Mouse (Mus musculus) intestine, embryonic 15.5 days (tissue): Measurements from ENCODE around the gene Prkce. TPM values are rescaled to one million over a fixed set of nuclear protein-coding genes. Genes with fewer than 3 reads are reported as not detected.

Experiments
- ATAC-seq: fragments of 200-750 bp; cut with Nextera tagmentation; 2 replicates; pipeline ENCODE4 v1.8.0; 2017; ENCODE audit warnings: moderate TSS enrichment, moderate library complexity
- H3K27ac ChIP-seq: fragments of 300-500 bp; sonication (generic); 2 replicates; pipeline ENCODE4 v1.5.1; 2015; ENCODE audit warnings: mild to moderate bottlenecking, inconsistent platforms
- H3K27me3 ChIP-seq: fragments of 300-500 bp; sonication (generic); replicated peaks from 2 replicates; pipeline ENCODE4 v1.6.1; 2015; ENCODE audit warnings: inconsistent platforms
- H3K36me3 ChIP-seq: fragments of 300-500 bp; sonication (generic); 2 replicates; pipeline ENCODE4 v1.6.1; 2015; ENCODE audit warnings: inconsistent platforms
- H3K4me1 ChIP-seq: fragments of 300-500 bp; sonication (generic); replicated peaks from 2 replicates; pipeline ENCODE4 v1.6.1; 2015; ENCODE audit warnings: inconsistent platforms
- H3K4me2 ChIP-seq: fragments of 300-500 bp; sonication (generic); replicated peaks from 2 replicates; pipeline ENCODE4 v1.6.1; 2015; ENCODE audit warnings: mild to moderate bottlenecking, inconsistent platforms
- H3K4me3 ChIP-seq: fragments of 300-500 bp; sonication (generic); replicated peaks from 2 replicates; pipeline ENCODE4 v1.5.1; 2015; ENCODE audit warnings: inconsistent platforms
- H3K9ac ChIP-seq: fragments of 300-500 bp; sonication (generic); 2 replicates; pipeline ENCODE4 v1.6.1; 2015; ENCODE audit warnings: inconsistent platforms
- H3K9me3 ChIP-seq: fragments of 300-500 bp; sonication (generic); 2 replicates; pipeline ENCODE4 v1.6.1; 2016; ENCODE audit warnings: inconsistent platforms
- WGBS: fragments of 180-500 bp; shearing (Covaris S2); methylation state at CpG from one replicate; pipeline ENCODE4 v1.1.7; 2015; 5-methylcytosine and 5-hydroxymethylcytosine counted together
- polyA plus RNA-seq: library from polyadenylated mRNA; unstranded; fragments of >200 nt; fragmentation: Nextera tagmentation; extraction: Ambion mirVana; gene quantifications from 2 replicates; pipeline ENCODE4 v1.2.1, GENCODE M21; 2015

The Prkce gene
- polyA plus RNA-seq, 1 experiment from 2014 or later, result 6.6 TPM

DNA sequence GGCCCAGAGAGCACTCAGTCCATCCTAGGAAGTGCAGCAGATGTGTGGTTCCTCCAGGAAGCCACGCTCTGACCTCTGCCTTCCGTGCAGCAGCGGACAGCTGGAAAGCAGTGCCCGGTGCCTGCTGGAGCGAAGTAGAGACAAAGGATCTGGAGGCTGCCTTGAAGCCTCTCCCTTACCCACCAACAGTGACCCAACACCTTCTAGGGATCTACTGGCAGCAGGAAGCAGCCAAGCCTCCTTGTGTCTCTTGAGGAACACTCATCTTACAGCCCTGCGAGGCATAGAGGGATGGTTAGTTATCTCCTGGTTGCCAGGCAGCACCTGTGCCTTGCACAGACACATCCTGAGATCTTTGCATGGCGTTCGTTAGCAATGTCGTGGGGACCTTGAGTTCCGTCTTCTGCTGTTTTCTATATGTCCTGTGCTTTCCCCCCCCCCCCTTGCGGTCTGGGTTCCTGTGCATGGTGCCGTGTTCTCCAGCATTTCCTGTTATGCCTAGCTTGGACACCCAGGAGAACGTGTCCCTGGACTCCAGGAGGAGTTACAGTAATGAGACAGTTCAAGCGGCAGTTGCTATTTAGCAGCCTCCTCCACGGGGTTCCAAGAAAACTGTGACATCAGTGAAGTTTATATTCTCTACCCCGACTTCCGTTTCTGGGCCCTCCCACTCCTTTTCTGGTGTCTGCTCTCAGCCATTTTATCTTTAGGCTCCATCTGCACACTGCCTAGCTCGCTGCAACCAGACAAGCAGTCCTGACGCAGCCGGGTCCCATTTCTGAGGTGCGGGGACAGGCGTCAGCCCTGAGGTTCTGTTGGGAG, 133.4 kb downstream of the Prkce start:
- Histone ChIP-seq H3K4me2 (peak overlapping the region; percentile 44), H3K36me3 (no peaks in the 10 kb centered on the region), H3K27ac (peak overlapping the region; percentile 70), H3K4me1 (peaks cover 20% of the 10 kb centered on the region), H3K9ac (no peak overlapping the region), H3K4me3 (no peak overlapping the region), H3K27me3 (no peaks in the 10 kb centered on the region), H3K9me3 (no peaks in the 10 kb centered on the region)
- 49% methylated on average over 22 of the region's 22 CpGs for WGBS
- peak; percentile 46 for ATAC-seq

DNA sequence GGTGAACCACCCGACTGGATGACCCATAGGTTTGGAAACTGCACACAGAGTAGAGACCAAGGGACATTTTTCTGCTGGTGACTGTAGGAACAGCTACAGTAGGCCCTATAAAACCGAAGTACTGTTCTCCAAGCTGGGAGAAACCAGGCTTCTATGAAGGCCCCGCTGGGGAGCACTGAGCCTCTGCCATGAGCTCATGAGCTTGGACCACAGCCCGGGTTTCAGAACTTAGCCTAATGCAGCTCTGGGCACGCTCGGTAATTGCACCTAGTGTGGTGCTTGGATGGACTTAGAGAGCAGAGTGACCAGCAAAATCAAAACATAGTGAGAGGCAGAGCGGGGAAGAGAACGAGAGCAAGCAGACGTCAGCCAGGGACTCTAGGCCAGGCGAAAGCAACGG, 134.7 kb downstream of the Prkce start:
- no peak overlapping the region for H3K27ac ChIP-seq
- 83% methylated on average over 11 of the region's 11 CpGs for WGBS
- H3K9ac ChIP-seq, result no peak overlapping the region
- H3K9me3 ChIP-seq, result no peaks in the 10 kb centered on the region
- H3K4me3 ChIP-seq, result no peak overlapping the region
- no peak overlapping the region for H3K4me2 ChIP-seq
- ATAC-seq, result no peak
- peaks cover 20% of the 10 kb centered on the region for H3K4me1 ChIP-seq
- no peaks in the 10 kb centered on the region for H3K36me3 ChIP-seq
- no peaks in the 10 kb centered on the region for H3K27me3 ChIP-seq

DNA sequence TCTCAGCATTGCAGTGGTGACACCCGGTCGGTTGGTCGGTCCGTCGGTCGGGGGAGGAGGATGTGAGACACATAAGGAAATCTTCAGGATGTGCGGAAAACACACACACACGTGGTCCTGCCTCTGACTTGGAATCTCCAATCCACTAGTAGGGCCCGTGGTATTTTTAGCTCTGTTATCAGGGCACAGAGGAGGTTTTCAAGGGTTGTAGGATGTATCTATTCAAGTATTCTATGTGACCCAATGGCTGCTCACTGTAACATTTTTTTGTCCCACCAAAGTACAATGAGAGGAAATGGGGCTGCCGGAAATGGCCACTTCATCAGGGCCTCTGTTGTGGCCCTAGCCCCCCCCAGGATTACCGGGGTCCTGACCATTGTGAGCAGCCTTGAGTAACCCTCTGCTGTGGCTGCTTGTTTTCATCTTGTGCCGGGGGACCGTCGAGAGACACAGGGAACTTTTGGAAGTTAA, 135.3 kb downstream of the Prkce start:
- 0 out of 2 replicates have a peak overlapping the region, but pooled peaks have one; percentile 9 for H3K27ac ChIP-seq
- ATAC-seq, result no peak

DNA sequence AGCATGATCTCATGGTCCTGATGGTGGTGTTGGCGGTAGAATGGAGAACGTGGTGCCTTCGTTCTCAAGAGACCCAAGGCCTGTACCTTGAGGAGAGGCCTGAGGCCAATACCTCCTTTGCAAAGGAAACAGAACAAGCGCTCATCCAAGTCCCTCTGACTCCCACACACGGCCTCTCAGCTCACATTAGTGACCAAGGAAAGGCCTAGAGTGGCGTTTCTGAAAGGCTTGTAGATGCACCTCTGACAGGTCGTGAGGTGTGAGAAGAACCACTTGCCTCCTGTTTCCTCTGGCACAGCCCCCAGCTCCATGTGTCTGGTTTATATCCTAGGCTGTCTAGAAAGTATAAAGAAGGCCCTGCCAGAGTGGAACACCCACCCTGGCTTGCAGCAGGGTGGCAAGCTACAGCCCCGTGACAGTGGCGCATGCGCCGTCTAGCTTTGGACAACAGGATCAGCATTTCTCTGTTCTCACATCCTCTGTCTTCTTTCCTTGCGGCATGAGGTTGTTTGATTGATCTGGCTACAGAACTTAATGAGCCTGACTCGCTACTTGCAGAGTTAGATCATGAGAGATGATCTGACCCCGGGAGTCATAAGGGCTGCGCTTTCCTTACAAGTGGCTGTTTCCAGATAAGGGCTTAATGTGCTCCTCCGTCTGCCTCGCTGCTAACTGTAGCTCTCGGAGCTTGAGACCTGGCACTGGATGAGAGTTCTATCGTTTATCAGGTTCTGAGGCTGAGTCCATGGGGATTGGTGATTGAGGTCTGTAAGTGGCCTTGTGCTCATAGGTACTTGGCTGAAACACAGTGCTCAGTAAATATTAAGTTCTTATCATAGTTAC, 136.0 kb downstream of the Prkce start:
- no peaks in the 10 kb centered on the region for H3K27me3 ChIP-seq
- H3K9me3 ChIP-seq, result no peaks in the 10 kb centered on the region
- WGBS, result 48% methylated on average over 19 of the region's 19 CpGs
- H3K4me3 ChIP-seq, result no peak overlapping the region
- no peaks in the 10 kb centered on the region for H3K36me3 ChIP-seq
- no peak overlapping the region for H3K9ac ChIP-seq
- no peak overlapping the region for H3K4me2 ChIP-seq
- no peak; the same call in 1 of the 2 replicates for ATAC-seq
- peaks cover 20% of the 10 kb centered on the region for H3K4me1 ChIP-seq
- H3K27ac ChIP-seq, result 0 out of 2 replicates have a peak overlapping the region, but pooled peaks have one; percentile 14

More for the DNA sequence above, 135.3 kb downstream of the Prkce start:
- 85% methylated on average over 14 of the region's 14 CpGs for WGBS
- no peaks in the 10 kb centered on the region for H3K27me3 ChIP-seq
- peaks cover 20% of the 10 kb centered on the region for H3K4me1 ChIP-seq
- no peak overlapping the region for H3K4me3 ChIP-seq
- no peak overlapping the region for H3K9ac ChIP-seq
- H3K4me2 ChIP-seq, result no peak overlapping the region
- H3K9me3 ChIP-seq, result no peaks in the 10 kb centered on the region
- H3K36me3 ChIP-seq, result no peaks in the 10 kb centered on the region

DNA sequence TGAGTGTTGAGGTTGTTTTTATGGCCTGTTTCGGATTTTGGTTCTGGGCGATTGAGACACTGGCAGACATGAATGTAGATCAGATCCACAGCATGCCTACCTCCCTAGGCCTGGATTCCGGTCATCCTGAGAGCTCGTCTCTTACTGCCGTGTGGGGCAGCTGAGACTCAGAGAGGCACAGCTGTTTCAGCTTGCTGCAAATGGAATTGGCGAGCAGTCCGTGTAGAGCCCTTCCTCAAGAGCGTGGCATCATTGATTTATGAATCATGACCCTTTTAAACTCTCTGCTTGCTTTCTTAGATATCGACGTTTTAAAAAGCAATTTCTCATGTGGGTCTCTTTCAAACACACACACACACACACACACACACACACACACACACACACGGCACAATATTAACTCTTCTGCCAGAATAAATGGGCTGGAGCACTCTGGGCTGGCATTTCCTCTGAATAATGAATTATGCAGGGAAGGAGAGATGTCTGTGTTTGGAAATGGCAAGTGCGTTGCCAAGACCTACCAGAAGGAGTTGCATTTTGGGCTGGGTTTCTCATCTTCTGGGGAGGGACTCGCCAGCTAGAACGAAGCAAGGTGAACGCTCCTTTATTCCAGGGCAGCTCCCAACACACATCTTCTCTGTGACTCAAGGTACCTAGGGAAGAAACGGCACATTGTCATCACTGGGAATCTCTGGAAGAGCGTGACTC, 137.5 kb downstream of the Prkce start:
- Histone ChIP-seq H3K27me3 (no peaks in the 10 kb centered on the region), H3K4me1 (peaks cover 20% of the 10 kb centered on the region), H3K27ac (no peak overlapping the region), H3K9me3 (no peaks in the 10 kb centered on the region), H3K4me3 (no peak overlapping the region), H3K9ac (no peak overlapping the region), H3K4me2 (no peak overlapping the region), H3K36me3 (no peaks in the 10 kb centered on the region)
- 55% methylated on average over 17 of the region's 17 CpGs for WGBS
- no peak for ATAC-seq

DNA sequence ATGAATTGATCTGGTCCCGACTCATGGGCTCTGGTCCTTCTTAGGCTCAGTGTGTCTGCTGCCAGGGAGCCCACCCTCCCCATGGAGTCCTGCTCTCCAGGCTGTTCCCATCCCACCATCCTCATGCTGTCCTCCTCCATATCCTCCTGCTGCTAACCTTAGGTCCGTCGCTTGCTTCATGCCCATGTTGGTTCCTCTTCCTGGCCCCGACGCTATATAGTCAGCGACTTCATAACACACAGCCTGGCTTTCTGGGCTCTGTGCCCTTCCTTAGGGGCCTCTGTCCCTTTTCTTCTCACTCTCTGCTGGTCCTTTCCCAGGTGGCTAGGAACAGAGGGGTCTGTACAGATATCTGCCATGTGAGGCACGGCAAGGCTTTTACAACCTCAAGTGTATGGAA, 138.6 kb downstream of the Prkce start:
- no peaks in the 10 kb centered on the region for H3K36me3 ChIP-seq
- H3K27ac ChIP-seq, result no peak overlapping the region
- ATAC-seq, result no peak
- H3K4me2 ChIP-seq, result no peak overlapping the region
- no peaks in the 10 kb centered on the region for H3K27me3 ChIP-seq
- H3K4me1 ChIP-seq, result peaks cover 15% of the 10 kb centered on the region
- H3K9ac ChIP-seq, result no peak overlapping the region
- no peak overlapping the region for H3K4me3 ChIP-seq
- WGBS, result 82% methylated on average over 7 of the region's 7 CpGs
- H3K9me3 ChIP-seq, result no peaks in the 10 kb centered on the region

DNA sequence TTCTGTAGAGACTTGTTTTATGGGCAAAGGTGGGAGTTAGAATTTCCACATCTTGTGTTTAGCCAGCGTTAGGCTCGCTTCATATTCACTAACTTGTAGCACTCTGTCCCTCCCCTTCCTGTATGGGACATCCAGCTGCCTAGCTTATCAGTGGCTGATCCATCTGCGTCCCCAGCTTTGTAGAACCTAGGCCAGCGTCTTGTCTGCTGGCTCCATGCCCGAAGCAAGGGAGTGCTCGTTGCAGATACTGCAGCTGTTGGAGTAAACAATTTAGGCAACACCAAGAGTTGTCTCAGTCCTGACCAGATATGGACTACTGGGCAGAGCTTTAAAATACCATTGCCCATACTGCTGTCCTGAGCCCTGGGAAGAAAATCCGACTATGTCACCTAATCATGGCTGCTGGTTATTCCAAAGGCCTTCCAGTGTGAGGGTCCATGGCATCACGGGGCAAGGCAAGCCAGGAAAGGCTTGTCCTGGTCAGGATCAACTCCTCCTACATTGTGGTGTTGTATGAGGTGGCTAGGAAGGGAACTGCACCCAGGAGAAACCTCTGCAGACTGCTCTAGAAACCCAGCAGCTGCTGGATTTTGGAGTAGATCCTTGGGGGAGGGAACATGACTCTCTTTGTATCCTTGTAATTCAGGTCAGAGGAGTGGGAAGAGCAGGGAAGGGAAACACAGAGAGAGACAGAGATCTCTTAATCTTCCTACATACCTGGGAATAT, 146.0 kb downstream of the Prkce start:
- no peaks in the 10 kb centered on the region; the same call in 1 of the 2 replicates for H3K4me1 ChIP-seq
- H3K4me2 ChIP-seq, result no peak overlapping the region
- no peaks in the 10 kb centered on the region for H3K9me3 ChIP-seq
- WGBS, result 43% methylated on average over 8 of the region's 8 CpGs
- no peak overlapping the region for H3K4me3 ChIP-seq
- peak; percentile 77 for ATAC-seq
- no peaks in the 10 kb centered on the region for H3K27me3 ChIP-seq
- no peak overlapping the region for H3K27ac ChIP-seq
- H3K36me3 ChIP-seq, result no peaks in the 10 kb centered on the region
- H3K9ac ChIP-seq, result no peak overlapping the region

DNA sequence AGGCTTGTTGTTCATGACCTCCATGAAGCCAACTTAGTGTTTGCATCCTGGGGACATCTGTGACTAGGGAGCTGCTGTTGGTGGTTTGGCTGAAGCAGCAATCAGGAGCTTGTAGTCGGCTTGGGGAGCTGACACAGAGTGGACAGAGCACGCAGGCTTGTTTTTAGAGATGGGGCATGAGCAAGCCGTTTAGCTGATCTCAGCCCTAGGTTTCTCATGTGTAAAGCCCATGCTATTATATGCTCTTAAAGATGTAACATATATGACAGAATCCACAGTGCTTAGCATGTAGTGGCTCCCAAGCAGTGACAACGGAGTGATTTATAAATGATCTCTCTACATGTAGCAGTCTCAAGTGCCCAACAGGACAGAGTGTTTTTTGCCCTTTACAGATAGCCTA, 148.3 kb downstream of the Prkce start:
- ATAC-seq, result no peak
- Histone ChIP-seq H3K36me3 (no peaks in the 10 kb centered on the region), H3K4me1 (no peaks in the 10 kb centered on the region; the same call in 1 of the 2 replicates), H3K9ac (no peak overlapping the region), H3K4me3 (no peak overlapping the region), H3K4me2 (no peak overlapping the region), H3K27ac (no peak overlapping the region), H3K9me3 (no peaks in the 10 kb centered on the region), H3K27me3 (no peaks in the 10 kb centered on the region)
- 92% methylated on average over 4 of the region's 4 CpGs for WGBS

DNA sequence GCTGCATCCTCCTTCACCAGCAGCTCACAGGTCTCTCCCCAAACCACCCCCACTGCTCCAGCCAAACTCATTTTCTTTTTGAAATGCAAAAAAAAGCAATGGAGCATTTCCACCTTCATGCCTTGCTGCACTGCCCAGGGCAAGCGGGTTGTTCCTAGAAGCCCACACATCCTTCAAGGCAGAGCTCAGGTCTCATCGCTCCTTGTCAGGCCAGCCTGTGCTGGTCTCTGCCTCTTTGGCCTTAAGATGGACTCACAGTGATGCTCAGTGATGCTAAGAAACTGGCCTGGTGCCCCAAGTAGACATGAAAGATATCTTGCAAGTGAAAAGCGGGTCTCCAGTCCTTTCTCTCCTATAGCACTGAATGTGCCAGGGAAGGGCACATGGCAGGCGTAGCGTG, 149.2 kb downstream of the Prkce start:
- Histone ChIP-seq H3K27me3 (no peaks in the 10 kb centered on the region), H3K4me3 (no peak overlapping the region), H3K9me3 (no peaks in the 10 kb centered on the region), H3K27ac (no peak overlapping the region), H3K36me3 (no peaks in the 10 kb centered on the region), H3K4me2 (no peak overlapping the region), H3K9ac (no peak overlapping the region), H3K4me1 (no peaks in the 10 kb centered on the region)
- 86% methylated on average over 5 of the region's 5 CpGs for WGBS
- no peak for ATAC-seq

DNA sequence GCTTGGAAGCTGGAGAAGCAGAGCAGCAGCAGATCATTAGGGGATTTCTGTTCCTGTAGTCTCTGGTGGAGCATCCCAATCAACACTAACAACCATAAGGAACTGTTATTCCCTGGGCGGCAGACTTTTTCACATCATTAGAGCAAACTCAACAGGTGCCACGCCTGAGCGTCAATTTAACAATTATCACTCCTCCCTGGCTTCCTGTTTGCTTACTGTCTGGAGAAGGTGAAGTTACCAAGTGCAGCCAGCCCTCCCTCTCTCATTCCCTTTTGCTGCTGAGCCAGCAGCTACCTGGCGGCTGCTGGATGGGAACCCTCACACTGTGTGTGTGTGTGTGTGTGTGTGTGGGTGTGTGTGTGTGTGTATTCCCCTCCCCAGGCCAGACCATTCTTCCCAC, 149.6 kb downstream of the Prkce start:
- H3K36me3 ChIP-seq, result no peaks in the 10 kb centered on the region
- no peaks in the 10 kb centered on the region for H3K4me1 ChIP-seq
- H3K9me3 ChIP-seq, result no peaks in the 10 kb centered on the region
- H3K9ac ChIP-seq, result no peak overlapping the region
- no peaks in the 10 kb centered on the region for H3K27me3 ChIP-seq
- no peak overlapping the region for H3K27ac ChIP-seq
- H3K4me2 ChIP-seq, result no peak overlapping the region
- ATAC-seq, result no peak
- H3K4me3 ChIP-seq, result no peak overlapping the region
- WGBS, result 65% methylated on average over 4 of the region's 4 CpGs

DNA sequence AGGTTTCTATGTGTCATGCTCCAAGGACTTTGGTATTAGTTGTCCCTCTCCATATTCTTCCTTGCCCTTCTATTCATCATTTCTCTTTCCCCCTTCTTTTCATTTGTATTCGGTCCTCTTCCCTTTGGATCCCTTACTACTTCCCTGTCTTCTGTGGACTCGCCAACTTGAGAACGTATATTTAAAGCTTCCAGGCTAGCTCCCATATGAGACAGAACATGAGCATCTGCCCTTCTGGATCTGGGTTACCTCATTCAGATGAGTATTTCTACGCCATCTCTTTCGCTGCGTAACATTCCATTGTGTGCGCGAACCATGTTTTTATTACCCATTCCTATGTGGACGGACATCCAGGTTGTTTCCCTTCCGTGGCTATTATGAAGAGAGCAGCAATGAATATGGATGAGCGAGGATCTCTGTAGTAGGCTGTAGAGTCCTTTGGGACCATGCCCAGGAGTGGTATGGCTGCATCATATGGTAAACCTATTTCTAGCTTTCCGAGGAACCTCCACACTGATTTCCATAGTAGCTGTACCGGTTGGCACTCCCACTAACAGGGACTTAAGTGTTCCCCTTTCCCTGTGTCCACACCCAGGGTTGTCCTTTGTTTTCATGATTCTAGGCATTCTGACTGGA, 152.5 kb downstream of the Prkce start:
- Histone ChIP-seq H3K27me3 (no peaks in the 10 kb centered on the region), H3K4me2 (no peak overlapping the region), H3K4me1 (peaks cover 8% of the 10 kb centered on the region; the same call in 1 of the 2 replicates), H3K27ac (no peak overlapping the region), H3K4me3 (no peak overlapping the region), H3K9me3 (no peaks in the 10 kb centered on the region), H3K36me3 (no peaks in the 10 kb centered on the region), H3K9ac (no peak overlapping the region)
- no peak for ATAC-seq
- WGBS, result 91% methylated on average over 13 of the region's 13 CpGs
